Mouse (Mus musculus) skeletal muscle tissue, adult 2 months (tissue): ENCODE data around the gene Krtap19-1.
A peak's percentile ranks its signal among the peaks of the same experiment; 100 is the strongest.

Experiments
- DNase-seq: peaks from one replicate; pipeline ENCODE4 v3.0.0-alpha.2; 2012; ENCODE audit warnings: low read depth, low spot score

Gene Krtap19-1

DNA sequence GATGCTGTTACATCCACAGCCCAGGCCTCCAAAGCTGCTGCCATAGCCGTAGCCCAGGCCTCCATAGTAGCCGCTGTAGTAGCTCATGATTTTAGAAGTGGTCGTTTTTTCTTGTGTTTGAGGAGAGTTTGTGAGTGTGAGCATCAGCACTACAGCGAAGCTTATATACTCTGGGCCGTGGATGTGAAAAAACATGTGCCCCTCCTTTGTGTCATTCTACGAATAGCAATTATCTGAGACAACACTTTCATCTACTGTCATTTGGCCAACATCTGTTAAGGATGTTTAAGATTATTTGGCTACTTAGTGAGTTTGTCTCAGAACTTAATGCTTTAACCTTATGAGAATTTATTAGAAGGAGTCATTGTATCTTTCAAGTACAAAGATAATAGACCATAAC lies at the start of gene Krtap19-1:
Krtap19-1 (minus strand) TSS at position 101 of the 400 bp plus-strand sequence.
- DNase-seq: no peak

DNA sequence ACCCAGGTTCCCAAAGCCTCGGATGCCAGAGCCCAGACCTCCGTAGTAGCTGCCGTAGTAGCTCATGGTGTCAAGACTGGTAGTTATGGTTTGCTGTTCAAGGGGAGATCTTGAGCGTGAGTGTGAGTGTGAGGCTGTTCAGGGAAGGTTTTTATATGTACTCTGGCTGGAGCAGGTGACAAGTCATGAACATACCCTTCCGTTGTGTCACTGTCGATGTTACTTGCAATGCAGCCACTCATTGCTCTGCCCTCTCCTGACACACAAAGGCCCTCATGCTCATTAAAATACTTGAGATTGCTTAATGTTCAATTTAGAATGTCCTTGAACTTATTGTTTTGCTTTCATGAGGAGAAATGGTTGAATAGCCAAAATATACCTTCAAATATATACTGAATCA lies 27.1 kb upstream of the Krtap19-1 start, which contains the start of gene Krtap19-5:
Krtap19-5 (minus strand) TSS at position 101 of the 400 bp plus-strand sequence.
- no peak for DNase-seq

DNA sequence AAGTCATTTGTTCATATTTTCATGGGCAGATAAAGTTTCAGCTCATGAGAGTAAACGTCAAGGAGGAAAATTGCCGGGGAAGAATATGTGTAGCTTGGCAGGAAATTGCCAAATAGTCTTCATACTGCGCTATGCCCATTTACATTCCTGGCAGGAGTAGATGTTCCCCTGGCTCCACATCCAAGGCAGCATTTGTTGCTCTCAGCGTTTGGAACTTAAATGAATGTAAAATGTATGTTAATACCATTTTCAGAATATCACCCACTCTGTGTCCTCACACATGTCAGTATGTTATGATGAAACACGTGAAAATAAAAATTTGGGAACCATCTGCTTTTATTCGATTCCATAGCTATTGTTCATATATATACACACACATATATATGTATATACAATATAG lies 17.7 kb upstream of the Krtap19-1 start:
- no peak for DNase-seq

DNA sequence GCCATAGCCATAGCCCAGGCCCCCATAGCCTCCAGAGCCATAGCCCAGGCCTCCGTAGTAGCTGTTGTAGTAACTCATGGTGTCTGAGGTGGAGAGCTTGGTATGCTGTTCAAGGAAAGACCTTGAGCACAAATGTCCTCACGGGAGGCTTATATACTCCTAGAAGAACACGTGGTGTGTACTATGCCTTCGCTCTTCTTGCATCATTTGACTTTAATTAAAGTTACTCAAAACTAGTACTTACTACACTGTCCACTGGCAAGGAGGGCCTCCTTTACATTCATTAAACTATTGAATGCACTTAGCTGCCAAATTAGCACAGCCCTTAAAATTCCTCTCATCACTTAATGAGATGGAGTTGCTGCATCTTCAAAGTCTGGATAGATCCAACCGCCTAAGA lies 15.8 kb upstream of the Krtap19-1 start, which contains the start of gene Krtap19-4:
Krtap19-4 (minus strand) TSS at position 101 of the 400 bp plus-strand sequence.
- no peak for DNase-seq

DNA sequence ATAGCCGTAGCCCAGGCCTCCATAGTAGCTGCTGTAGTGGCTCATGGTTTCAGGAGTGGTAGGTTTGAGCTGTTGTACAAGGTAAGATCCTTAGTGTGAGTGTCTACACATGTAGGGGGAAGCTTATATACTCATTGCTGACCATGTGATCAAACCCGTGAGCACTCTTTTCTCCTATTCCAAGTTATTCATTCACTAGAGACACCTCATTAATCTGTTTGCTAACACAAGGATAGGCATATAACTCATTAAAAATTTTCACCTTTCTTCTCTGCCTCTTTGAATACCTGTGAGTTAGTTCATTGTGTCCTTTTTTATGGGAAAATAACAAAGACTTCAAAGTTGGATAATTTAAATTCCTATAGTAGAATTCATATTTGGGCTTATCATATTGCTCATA lies 8.7 kb upstream of the Krtap19-1 start, which contains the start of gene Krtap19-3:
Krtap19-3 (minus strand) TSS at position 101 of the 400 bp plus-strand sequence.
- DNase-seq: no peak

DNA sequence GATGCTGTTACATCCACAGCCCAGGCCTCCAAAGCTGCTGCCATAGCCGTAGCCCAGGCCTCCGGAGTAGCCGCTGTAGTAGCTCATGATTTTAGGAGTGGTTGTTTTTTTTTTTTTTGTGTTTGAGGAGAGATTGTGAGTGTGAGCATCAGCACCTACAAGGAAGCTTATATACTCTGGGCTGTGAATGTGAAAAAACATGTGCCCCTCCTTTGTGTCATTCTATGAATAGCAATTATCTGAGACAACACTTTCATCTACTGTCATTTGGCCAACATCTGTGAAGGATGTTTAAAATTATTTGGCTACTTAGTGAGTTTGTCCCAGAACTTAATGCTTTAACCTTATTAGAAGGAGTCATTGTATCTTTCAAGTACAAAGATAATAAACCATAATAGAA lies 5.0 kb upstream of the Krtap19-1 start, which contains the start of gene Krtap19-2:
Krtap19-2 (minus strand) TSS at position 101 of the 400 bp plus-strand sequence.
- DNase-seq: no peak

DNA sequence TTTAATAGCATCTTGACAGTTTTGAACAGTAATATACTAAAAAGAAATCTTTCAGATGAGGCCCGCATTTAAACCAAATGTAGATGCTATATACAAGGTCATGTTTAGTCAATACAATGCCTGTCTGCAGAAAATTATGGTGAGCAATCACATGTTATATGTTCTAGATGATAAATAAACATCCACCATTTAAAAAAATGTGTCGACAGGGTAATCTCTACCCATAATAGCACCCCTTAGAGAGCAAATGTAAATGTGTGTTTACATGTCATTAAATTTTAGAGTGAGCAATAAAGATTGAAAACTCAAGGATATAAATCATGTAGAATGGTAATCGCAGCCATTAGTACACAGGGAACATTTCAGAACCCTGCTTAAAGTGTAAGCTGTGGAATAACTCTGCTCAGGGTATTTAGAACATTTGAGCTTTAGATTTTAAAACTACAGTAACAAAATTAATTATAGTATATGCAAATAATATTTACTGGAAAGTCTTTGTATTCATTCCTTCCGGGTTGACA lies 4.3 kb downstream of the Krtap19-1 start:
- DNase-seq: no peak

DNA sequence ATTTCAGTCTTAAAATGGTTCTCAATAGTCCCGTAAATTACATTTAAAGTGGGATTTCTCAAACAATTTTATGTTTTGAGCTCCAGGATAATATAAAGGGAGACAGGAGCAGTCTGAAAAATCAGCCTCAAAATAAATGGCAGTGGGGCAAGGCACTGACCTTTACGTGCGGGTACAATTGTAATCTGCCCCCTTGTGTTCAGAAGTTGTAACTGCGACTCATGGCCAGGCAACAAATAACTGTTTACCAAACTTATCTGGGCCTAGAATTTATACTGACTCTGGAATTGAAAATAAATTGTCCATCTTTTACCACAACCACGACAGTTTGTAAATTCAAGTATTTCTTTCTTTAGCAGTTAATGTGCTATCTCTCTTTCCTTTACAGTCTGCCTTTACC lies 17.8 kb downstream of the Krtap19-1 start:
- DNase-seq: no peak

DNA sequence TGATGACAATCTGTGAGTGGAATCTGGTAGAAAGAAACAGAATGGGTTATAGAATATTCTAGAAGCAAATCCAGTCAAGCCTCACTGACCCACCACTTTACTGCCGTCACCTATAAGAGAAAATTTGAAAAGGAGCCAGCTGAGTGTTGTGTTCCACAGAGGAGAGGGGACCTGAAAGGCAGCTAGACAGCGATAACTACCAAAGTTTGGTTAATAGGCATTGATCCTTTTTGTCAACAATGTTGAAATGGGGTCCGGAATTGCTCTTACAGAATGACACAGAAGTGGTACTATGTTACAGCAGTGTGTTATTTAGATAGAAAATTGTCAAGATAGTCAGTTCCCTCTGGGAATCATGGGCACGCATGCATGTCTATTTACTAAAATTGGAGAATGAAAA lies 20.7 kb downstream of the Krtap19-1 start:
- DNase-seq: no peak

DNA sequence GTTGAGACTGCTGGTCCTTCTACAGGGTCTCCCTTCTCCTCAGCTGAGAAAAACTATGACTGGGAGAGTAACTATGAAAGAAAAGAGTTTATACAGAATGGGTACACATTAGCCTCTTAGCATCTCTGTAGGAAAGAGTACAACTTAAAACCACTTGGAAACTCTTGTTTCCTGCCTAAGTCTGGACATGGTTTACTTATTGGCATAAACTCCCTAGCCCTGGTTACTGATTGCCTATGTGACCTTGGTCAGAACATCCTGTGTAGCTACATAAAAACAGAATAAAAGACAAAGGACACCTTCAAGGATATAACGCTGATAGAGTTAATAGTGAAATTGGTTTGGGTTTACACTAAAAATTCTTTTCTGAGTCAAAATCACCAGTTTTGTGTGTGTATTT lies 21.8 kb downstream of the Krtap19-1 start:
- no peak for DNase-seq

DNA sequence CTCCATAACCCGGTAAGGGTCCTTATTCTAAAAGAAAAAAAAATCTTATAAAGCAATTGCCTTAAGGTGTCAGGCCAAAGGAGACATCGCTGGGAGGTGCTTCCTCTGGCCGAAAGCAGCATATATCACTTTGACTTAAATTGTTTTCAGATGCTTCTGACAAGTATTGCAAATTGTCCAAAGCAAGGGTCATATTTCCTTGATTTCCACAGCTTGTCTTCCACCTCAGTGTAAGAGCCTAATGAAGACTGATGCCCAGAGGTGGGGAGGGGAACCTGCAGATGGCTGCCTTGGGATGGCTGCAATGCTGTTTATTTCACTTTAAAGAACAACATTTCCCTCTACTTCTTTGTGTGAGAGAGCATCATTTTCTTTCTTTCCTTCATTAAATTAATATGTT lies 42.2 kb downstream of the Krtap19-1 start:
- DNase-seq: no peak

DNA sequence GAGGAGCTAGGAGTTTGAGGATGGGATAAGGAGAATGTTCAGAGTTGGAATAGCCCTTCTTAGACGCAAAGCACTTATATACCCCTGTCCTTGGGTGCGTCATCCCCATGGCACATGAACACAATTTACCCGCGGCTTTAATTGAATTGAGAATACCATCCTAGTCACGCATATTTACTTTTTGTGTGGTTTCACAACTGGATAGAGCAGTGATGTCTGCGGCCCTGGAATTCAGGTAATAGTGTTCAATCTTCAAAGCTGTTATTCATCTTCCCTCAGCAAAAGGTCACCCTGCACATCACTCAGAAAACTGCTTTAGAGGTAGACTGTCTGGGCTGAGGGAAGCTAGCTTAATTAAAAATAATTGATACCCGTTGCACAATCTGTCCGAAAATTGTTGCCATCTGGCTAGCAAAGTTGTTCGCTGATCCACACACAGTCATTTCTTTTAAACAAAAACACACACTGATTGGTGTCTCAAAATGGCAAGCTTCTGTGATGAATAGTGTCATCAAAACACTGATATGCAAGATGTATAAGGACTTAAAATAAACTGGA lies 43.0 kb downstream of the Krtap19-1 start, which contains the start of gene Krtap14:
Krtap14 (minus strand) TSS at position 51 of the 558 bp plus-strand sequence.
- no peak for DNase-seq

DNA sequence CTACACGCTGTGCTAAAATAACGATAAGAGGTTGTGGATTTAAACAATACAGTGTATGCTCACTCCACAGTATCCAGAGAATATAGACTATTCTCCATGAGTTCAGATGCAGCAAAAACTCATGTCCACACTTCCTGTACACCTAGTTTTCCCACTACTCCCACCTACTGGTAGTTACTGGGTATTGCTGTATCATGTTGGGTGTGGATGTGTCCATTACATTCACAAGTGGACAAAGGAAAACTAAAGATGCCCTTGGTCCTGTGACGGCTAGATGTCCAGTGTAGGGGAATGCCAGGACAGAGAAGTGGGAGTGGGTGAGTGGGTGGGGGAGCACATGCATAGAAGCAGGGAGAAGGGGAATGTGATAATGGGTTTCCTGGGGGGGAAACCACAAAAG lies 45.5 kb downstream of the Krtap19-1 start:
- DNase-seq: no peak

DNA sequence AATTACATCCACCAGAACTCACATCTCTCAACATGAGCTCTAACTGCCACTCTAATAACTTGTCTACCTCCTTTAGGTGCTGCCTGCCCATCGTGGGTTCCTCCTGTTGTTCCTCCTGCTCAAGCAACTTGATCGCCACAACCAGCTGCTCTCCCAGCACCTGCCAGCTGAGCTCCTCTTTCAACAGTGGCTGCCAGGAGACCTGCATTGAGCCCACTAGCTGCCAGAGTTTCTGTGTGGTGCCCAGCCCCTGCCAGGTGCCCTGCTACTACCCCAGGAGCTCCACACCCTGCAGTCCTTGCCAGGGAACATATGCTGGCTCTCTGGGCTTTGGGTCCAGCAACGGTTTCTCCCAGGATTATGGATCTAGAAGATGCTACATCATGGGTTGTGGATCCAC lies 49.1 kb downstream of the Krtap19-1 start, which contains the start of gene Krtap15:
Krtap15 (plus strand) TSS at position 150 of the 400 bp plus-strand sequence.
- peak; percentile 74 for DNase-seq
